Comparison of ENCODE assay signal across 19 mouse cellular contexts in genomic region chr2:77376823-77377222, GRCm38 (mm10).
"Had no signal": no experiment of that assay in that cellular context is flagged by ENCODE, and none has a peak within 500 bp of the region (broad histone marks: within the 10 kb centered on the region; RNA-seq: fewer than 3 reads in every experiment).

No protein-coding gene starts in this region.

- H3K9ac ChIP-seq: liver, embryonic 15.5 days; liver, postnatal 0 days; lung, embryonic 15.5 days; midbrain, embryonic 13.5 days; midbrain, embryonic 15.5 days; neural tube, embryonic 13.5 days; neural tube, embryonic 15.5 days had no signal

- H3K4me3 ChIP-seq: liver, embryonic 15.5 days; lung, embryonic 15.5 days; megakaryocyte, embryonic 14.5 days; midbrain, embryonic 13.5 days; midbrain, embryonic 15.5 days; neural tube, embryonic 13.5 days; neural tube, embryonic 15.5 days had no signal

- H3K27ac ChIP-seq: liver, embryonic 15.5 days; lung, embryonic 15.5 days; macrophage; midbrain, embryonic 13.5 days; midbrain, embryonic 15.5 days; neural tube, embryonic 13.5 days; neural tube, embryonic 15.5 days had no signal

- DNase-seq: liver, postnatal 0 days; lung, adult 2 months; lung, postnatal 14 days; lung, postnatal 36 days; retina, postnatal 1 day; right cerebral cortex, postnatal 14 days; thymus, adult 2 months; thymus, postnatal 25 days; thymus, postnatal 4 days had no signal

- H3K4me2 ChIP-seq: liver, embryonic 15.5 days; lung, embryonic 15.5 days; midbrain, embryonic 11.5 days; midbrain, embryonic 13.5 days; midbrain, embryonic 15.5 days; neural tube, embryonic 13.5 days; neural tube, embryonic 15.5 days had no signal

- H3K9me3 ChIP-seq: liver, embryonic 15.5 days; lung, embryonic 15.5 days; midbrain, embryonic 15.5 days; neural tube, embryonic 13.5 days; neural tube, embryonic 15.5 days had no signal

- ATAC-seq: liver, postnatal 0 days; lung, postnatal 0 days; midbrain, embryonic 13.5 days; midbrain, embryonic 15.5 days had no signal

- H3K27me3 ChIP-seq: liver, embryonic 15.5 days; lung, embryonic 15.5 days; megakaryocyte, embryonic 14.5 days; midbrain, embryonic 13.5 days; midbrain, embryonic 15.5 days; neural tube, embryonic 13.5 days; neural tube, embryonic 15.5 days had no signal

- H3K36me3 ChIP-seq: liver, embryonic 15.5 days; lung, embryonic 15.5 days; midbrain, embryonic 13.5 days; midbrain, embryonic 15.5 days; neural tube, embryonic 13.5 days; neural tube, embryonic 15.5 days had no signal

- H3K4me1 ChIP-seq: liver, embryonic 15.5 days; lung, embryonic 15.5 days; megakaryocyte, embryonic 14.5 days; midbrain, embryonic 13.5 days; neural tube, embryonic 15.5 days had no signal
